Mouse (Mus musculus) limb, embryonic 13.5 days (tissue): ENCODE measurements around the gene Hap1. TPM values are rescaled to one million over a fixed set of nuclear protein-coding genes. Genes with fewer than 3 reads are reported as not detected.

Experiments used
- ATAC-seq: fragments of 200-750 bp; cut with Nextera tagmentation; 2 replicates; pipeline ENCODE4 v1.8.0; 2017; ENCODE audit warnings: low read depth, moderate number of reproducible peaks, moderate TSS enrichment; ENCODE audit not compliant: low FRiP score
- H3K27ac ChIP-seq: fragments of 300-500 bp; sonication (generic); 2 replicates; pipeline ENCODE4 v1.5.1; 2015; ENCODE audit warnings: inconsistent platforms, mild to moderate bottlenecking, moderate library complexity
- H3K27me3 ChIP-seq: fragments of 300-500 bp; sonication (generic); 2 replicates; pipeline ENCODE4 v1.6.1; 2015; ENCODE audit warnings: mild to moderate bottlenecking, inconsistent platforms
- H3K36me3 ChIP-seq: fragments of 300-500 bp; sonication (generic); 2 replicates; pipeline ENCODE4 v1.6.1; 2015; ENCODE audit warnings: inconsistent platforms, mild to moderate bottlenecking, moderate library complexity
- H3K4me1 ChIP-seq: fragments of 300-500 bp; sonication (generic); 2 replicates; pipeline ENCODE4 v1.6.1; 2015; ENCODE audit warnings: inconsistent platforms
- H3K4me2 ChIP-seq: fragments of 300-500 bp; sonication (generic); replicated peaks from 2 replicates; pipeline ENCODE4 v1.6.1; 2015; ENCODE audit warnings: inconsistent platforms, mild to moderate bottlenecking, moderate library complexity
- H3K4me3 ChIP-seq: fragments of 300-500 bp; sonication (generic); 2 replicates; pipeline ENCODE4 v1.5.1; 2015; ENCODE audit warnings: moderate library complexity, mild to moderate bottlenecking, inconsistent platforms
- H3K9ac ChIP-seq: fragments of 300-500 bp; sonication (generic); 2 replicates; pipeline ENCODE4 v1.6.1; 2015; ENCODE audit warnings: mild to moderate bottlenecking, inconsistent platforms
- H3K9me3 ChIP-seq: fragments of 300-500 bp; sonication (generic); 2 replicates; pipeline ENCODE4 v1.6.1; 2016; ENCODE audit warnings: inconsistent platforms
- WGBS: fragments of 180-500 bp; shearing (Covaris S2); methylation state at CpG from one replicate; pipeline ENCODE4 v1.1.7; 2015; 5-methylcytosine and 5-hydroxymethylcytosine counted together
- polyA plus RNA-seq: library from polyadenylated mRNA; unstranded; fragments of >200 nt; fragmentation: Nextera tagmentation; extraction: Ambion mirVana; gene quantifications from 2 replicates; pipeline ENCODE4 v1.2.1, GENCODE M21; 2015

The Hap1 gene
- polyA plus RNA-seq, 1 experiment from 2014 or later, result 3.2 TPM

- Histone ChIP-seq H3K27me3 (0 out of 2 replicates have a peak, but pooled peaks cover 4% of the 10 kb centered on the region), H3K27ac (peak overlapping the region; percentile 61; the same call in 1 of the 2 replicates), H3K9me3 (no peaks in the 10 kb centered on the region), H3K4me3 (peak overlapping the region; percentile 71), H3K4me2 (peak overlapping the region; percentile 85), H3K36me3 (no peaks in the 10 kb centered on the region), H3K9ac (peak overlapping the region; percentile 75), H3K4me1 (peaks cover 32% of the 10 kb centered on the region)
- no peak; the same call in 1 of the 2 replicates for ATAC-seq
- WGBS, result 1% methylated on average over 42 of the region's 42 CpGs
These were observed 41.1 kb upstream of the Hap1 start for GRCm38 (mm10) chr11:100396886-100397599.

DNA sequence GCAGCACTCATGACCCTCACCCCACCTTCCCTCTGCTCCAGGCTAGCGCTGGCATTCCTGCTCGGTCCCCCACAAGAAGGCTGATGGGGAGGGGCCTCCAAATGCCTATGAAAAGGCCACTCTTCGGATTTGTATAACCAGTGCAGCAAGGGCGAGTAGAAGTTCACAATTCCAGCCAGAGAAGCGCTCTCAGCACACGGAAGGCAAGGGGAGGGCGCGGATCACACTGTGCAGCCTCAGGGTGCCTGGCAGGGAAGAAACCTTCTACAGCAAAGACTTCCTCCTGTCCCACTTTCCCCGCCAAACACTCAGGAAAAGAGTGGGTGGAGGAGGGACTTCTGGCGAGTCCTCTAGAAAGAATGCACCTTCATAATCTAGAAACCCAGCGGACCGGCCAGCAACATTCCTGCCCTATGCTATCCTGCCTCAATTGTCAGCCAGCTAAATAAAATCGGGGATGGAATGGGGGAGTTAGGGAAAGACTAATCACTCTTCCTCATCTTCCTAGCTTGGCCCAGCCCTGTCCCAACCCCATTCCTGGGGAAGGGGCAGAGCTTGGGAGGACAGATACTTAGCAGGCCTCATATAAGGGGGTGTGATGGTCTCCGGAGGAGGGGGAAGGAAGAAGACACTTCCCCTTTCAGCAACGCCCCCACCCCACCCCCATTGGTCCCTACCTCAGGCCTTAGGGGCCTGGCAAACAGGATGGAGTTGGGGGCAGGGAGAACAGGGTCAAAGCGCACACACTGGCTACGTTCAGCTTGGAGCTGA, 40.1 kb upstream of the Hap1 start:
- Histone ChIP-seq H3K27ac (peak overlapping the region; percentile 44; the same call in 1 of the 2 replicates), H3K27me3 (0 out of 2 replicates have a peak, but pooled peaks cover 4% of the 10 kb centered on the region), H3K4me2 (peak overlapping the region; percentile 85), H3K9ac (peak overlapping the region; percentile 75), H3K36me3 (no peaks in the 10 kb centered on the region), H3K9me3 (no peaks in the 10 kb centered on the region), H3K4me3 (peak overlapping the region; percentile 71), H3K4me1 (peaks cover 36% of the 10 kb centered on the region)
- WGBS, result 44% methylated on average over 17 of the region's 17 CpGs
- ATAC-seq, result no peak

DNA sequence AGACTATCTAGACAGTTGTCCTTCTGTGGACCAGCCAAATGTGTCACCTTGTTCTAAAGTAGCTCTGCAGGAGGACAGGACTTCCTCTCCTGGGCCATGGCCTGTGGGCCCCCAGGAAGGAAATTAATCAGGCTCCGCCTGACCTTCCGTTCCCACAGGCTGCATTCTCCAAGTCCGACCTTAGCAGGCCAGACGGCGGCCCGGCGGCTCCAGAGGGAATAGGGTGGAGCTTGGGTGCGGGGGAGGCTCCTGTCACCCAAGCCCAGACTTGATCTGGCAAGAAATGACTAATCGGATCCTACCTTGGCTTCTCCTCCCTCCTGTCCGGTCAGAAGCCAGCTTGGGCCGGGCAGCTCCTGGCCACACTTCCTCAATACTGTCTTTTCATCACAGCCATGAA, 39.3 kb upstream of the Hap1 start:
- 36% methylated on average over 11 of the region's 11 CpGs for WGBS

DNA sequence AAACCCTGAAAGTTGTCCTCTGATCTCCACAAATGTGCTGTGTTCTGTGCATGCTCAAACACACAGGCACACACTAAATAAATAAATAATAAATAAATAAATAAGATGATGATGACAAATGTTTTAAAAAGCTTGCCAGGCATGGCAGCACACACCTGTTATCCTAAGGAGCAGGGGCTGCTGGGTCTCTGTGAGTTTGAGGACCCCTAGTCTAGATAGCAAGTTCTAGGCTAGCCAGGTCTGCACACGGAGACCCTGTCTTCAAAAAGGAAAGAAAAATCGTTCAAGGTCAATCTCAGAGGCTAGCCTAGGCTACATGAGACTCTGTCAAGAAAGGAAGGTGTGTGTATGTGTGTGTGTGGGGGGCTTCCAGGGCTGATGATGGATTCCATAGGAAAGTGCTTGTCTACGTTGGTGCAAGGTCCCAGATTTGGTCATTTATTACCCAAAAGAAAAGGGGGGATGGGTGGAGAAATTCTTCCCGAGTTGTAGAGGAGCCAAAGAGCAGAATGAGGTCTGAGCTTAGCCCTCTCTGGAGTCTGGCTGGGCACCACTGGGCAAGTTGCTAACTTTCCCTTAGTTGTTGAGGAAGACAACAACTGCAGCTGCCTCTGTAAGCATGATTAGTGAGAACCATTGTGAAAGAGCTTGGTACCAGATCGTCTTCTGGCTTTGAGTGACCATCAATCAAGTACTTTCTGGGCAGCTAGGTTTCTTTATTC, 38.6 kb upstream of the Hap1 start:
- Histone ChIP-seq H3K9me3 (no peaks in the 10 kb centered on the region), H3K4me3 (no peak overlapping the region), H3K9ac (no peak overlapping the region), H3K36me3 (no peaks in the 10 kb centered on the region), H3K27me3 (0 out of 2 replicates have a peak, but pooled peaks cover 4% of the 10 kb centered on the region), H3K4me1 (peaks cover 39% of the 10 kb centered on the region), H3K4me2 (peak overlapping the region; percentile 85), H3K27ac (no peak overlapping the region)
- WGBS, result 61% methylated on average over 5 of the region's 5 CpGs
- ATAC-seq, result no peak

More for the DNA sequence above, 39.3 kb upstream of the Hap1 start:
- Histone ChIP-seq H3K4me3 (peak overlapping the region; percentile 71), H3K9ac (no peak overlapping the region), H3K27me3 (0 out of 2 replicates have a peak, but pooled peaks cover 4% of the 10 kb centered on the region), H3K9me3 (no peaks in the 10 kb centered on the region), H3K36me3 (no peaks in the 10 kb centered on the region), H3K27ac (no peak overlapping the region), H3K4me2 (peak overlapping the region; percentile 85), H3K4me1 (peaks cover 39% of the 10 kb centered on the region)
- no peak for ATAC-seq

GRCm38 (mm10) chr11:100393733-100394132, 37.8 kb upstream of the Hap1 start:
- 0 out of 2 replicates have a peak, but pooled peaks cover 4% of the 10 kb centered on the region for H3K27me3 ChIP-seq
- H3K4me2 ChIP-seq, result 0 out of 2 replicates have a peak overlapping the region, but pooled peaks have one; percentile 0
- ATAC-seq, result no peak
- no peaks in the 10 kb centered on the region for H3K9me3 ChIP-seq
- no peaks in the 10 kb centered on the region for H3K36me3 ChIP-seq
- H3K9ac ChIP-seq, result no peak overlapping the region
- 73% methylated on average over 7 of the region's 7 CpGs for WGBS
- H3K4me3 ChIP-seq, result no peak overlapping the region
- peaks cover 40% of the 10 kb centered on the region for H3K4me1 ChIP-seq
- no peak overlapping the region for H3K27ac ChIP-seq

DNA sequence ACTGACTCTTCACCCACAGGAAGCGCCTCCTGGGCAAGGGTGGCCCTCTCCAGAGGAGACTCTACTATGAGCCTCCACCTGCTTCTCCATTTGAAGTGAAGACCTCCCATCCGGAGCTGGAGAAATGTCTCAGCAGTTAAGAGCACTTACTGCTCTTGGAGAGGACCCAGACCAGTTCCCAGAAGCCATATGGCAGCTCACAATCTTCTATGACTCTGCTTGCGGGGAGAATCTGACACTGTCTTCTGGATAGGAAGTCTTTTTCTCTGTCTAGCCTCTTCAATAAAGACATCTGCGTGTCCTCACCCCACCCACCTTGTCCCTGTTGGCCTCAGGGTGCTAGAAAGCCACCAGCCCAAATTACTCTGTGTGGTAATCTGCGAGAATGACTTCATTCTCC, 37.0 kb upstream of the Hap1 start:
- Histone ChIP-seq H3K4me3 (no peak overlapping the region), H3K27me3 (0 out of 2 replicates have a peak, but pooled peaks cover 4% of the 10 kb centered on the region), H3K9me3 (no peaks in the 10 kb centered on the region), H3K36me3 (no peaks in the 10 kb centered on the region), H3K9ac (no peak overlapping the region), H3K4me1 (peaks cover 45% of the 10 kb centered on the region), H3K27ac (no peak overlapping the region), H3K4me2 (no peak overlapping the region)
- 74% methylated on average over 5 of the region's 5 CpGs for WGBS
- ATAC-seq, result no peak

DNA sequence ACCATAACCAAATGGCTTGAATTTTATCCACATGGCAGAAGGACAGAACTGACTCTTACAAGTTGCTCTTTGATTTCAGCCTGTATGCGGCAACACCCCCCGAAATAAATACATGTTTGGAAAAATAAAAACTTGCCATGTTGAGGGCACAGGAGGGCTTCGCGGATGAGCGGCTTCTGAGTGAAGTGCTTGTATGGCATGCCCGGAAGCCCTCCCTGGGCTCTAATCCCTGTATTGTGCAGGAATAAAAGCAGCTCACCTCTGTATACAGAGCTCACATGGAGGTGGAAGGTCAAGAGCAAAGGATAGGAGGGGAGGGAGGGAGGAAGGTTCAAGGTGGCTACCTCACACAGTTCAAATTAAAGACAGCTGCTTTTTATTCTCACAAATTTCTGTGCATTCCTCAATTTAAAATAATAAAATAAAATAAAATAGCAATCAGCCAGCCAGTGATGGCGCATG, 36.0 kb upstream of the Hap1 start:
- H3K4me1 ChIP-seq, result peaks cover 51% of the 10 kb centered on the region
- H3K4me3 ChIP-seq, result no peak overlapping the region
- H3K36me3 ChIP-seq, result no peaks in the 10 kb centered on the region
- H3K27ac ChIP-seq, result no peak overlapping the region
- no peak for ATAC-seq
- 95% methylated on average over 7 of the region's 7 CpGs for WGBS
- 0 out of 2 replicates have a peak, but pooled peaks cover 4% of the 10 kb centered on the region for H3K27me3 ChIP-seq
- no peak overlapping the region for H3K4me2 ChIP-seq
- H3K9ac ChIP-seq, result no peak overlapping the region
- H3K9me3 ChIP-seq, result no peaks in the 10 kb centered on the region

GRCm38 (mm10) chr11:100391081-100391883, 35.4 kb upstream of the Hap1 start:
- Histone ChIP-seq H3K27me3 (0 out of 2 replicates have a peak, but pooled peaks cover 4% of the 10 kb centered on the region), H3K4me3 (no peak overlapping the region), H3K27ac (peak overlapping the region; percentile 7; the same call in 1 of the 2 replicates), H3K9ac (no peak overlapping the region), H3K9me3 (no peaks in the 10 kb centered on the region), H3K4me2 (no peak overlapping the region), H3K4me1 (peaks cover 45% of the 10 kb centered on the region), H3K36me3 (no peaks in the 10 kb centered on the region)
- WGBS, result 67% methylated on average over 9 of the region's 9 CpGs
- peak; percentile 29; the same call in 1 of the 2 replicates for ATAC-seq

DNA sequence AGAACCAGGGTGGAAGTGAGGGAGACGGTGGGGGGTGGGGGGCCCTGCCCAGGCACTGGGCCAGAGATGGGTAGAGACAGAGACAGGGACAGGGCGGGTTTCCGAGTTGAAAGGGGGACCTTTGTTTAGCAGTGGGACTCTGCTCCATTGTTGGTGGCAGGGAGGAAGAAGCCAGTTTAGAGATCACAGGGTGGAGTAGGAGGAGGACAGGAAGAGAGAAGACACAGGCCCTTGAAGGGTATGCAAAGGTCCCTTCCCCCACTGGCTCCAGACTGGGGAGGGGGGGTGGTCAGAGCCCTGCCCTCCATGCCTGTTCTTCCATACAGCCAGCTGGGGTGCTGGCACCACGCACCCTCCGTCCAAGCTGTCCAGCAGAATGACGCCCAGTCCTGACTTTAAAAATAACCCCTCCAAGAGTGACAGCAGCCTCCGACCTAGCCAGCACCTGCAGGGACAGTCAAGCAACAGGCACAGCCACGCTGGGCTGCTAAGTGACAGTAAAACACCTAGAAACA, 34.1 kb upstream of the Hap1 start:
- Histone ChIP-seq H3K36me3 (peaks cover 11% of the 10 kb centered on the region), H3K9ac (no peak overlapping the region), H3K9me3 (no peaks in the 10 kb centered on the region), H3K4me1 (peaks cover 32% of the 10 kb centered on the region), H3K27me3 (no peaks in the 10 kb centered on the region), H3K4me2 (no peak overlapping the region), H3K27ac (peak overlapping the region; percentile 22; the same call in 1 of the 2 replicates), H3K4me3 (no peak overlapping the region)
- no peak for ATAC-seq
- WGBS, result 52% methylated on average over 8 of the region's 8 CpGs

- H3K4me2 ChIP-seq, result no peak overlapping the region
- H3K4me1 ChIP-seq, result peaks cover 26% of the 10 kb centered on the region
- H3K4me3 ChIP-seq, result no peak overlapping the region
- peak overlapping the region; percentile 49 for H3K27ac ChIP-seq
- H3K9ac ChIP-seq, result no peak overlapping the region
- H3K9me3 ChIP-seq, result no peaks in the 10 kb centered on the region
- no peaks in the 10 kb centered on the region for H3K27me3 ChIP-seq
- ATAC-seq, result no peak
- WGBS, result 72% methylated on average over 6 of the region's 6 CpGs
- H3K36me3 ChIP-seq, result peaks cover 23% of the 10 kb centered on the region
These were observed 32.7 kb upstream of the Hap1 start for GRCm38 (mm10) chr11:100388588-100388987.
